Mouse (Mus musculus) embryonic fibroblast, embryonic 13.5 days (primary cell): Measurements from ENCODE around the gene Zfr. TPM values are rescaled to one million over a fixed set of nuclear protein-coding genes. Genes with fewer than 3 reads are reported as not detected.

ENCODE experiments used
- H3K27ac ChIP-seq: 2 replicates; pipeline ENCODE4 v1.5.1; 2012; ENCODE audit warnings: low read length, control low read depth, inconsistent platforms; ENCODE audit not compliant: insufficient read depth
- H3K4me1 ChIP-seq: 2 replicates; pipeline ENCODE4 v1.6.1; 2011; ENCODE audit warnings: low read length; ENCODE audit not compliant: control insufficient read depth, insufficient read depth
- H3K4me3 ChIP-seq: 2 replicates; pipeline ENCODE4 v1.5.1; 2011; ENCODE audit warnings: mild to moderate bottlenecking, control low read depth, low read length; ENCODE audit not compliant: insufficient read depth
- CTCF ChIP-seq: IDR thresholded peaks from 2 replicates; pipeline ENCODE4 v1.5.1; 2011; ENCODE audit warnings: mild to moderate bottlenecking, control low read depth, low read length, moderate library complexity, borderline replicate concordance; ENCODE audit not compliant: insufficient read depth
- POLR2A ChIP-seq: IDR thresholded peaks from 2 replicates; pipeline ENCODE4 v1.6.1; 2011; ENCODE audit warnings: low read depth, mild to moderate bottlenecking, control low read depth, low read length, moderate library complexity
- polyA plus RNA-seq: library from polyadenylated mRNA; stranded (reverse); fragments of >200 nt; gene quantifications from 2 replicates; pipeline ENCODE4 v1.2.4, GENCODE M21; 2011; ENCODE audit warnings: low read depth; ENCODE audit not compliant: missing spikeins, insufficient read length

The Zfr gene
- polyA plus RNA-seq, 1 experiment = 172 TPM

DNA sequence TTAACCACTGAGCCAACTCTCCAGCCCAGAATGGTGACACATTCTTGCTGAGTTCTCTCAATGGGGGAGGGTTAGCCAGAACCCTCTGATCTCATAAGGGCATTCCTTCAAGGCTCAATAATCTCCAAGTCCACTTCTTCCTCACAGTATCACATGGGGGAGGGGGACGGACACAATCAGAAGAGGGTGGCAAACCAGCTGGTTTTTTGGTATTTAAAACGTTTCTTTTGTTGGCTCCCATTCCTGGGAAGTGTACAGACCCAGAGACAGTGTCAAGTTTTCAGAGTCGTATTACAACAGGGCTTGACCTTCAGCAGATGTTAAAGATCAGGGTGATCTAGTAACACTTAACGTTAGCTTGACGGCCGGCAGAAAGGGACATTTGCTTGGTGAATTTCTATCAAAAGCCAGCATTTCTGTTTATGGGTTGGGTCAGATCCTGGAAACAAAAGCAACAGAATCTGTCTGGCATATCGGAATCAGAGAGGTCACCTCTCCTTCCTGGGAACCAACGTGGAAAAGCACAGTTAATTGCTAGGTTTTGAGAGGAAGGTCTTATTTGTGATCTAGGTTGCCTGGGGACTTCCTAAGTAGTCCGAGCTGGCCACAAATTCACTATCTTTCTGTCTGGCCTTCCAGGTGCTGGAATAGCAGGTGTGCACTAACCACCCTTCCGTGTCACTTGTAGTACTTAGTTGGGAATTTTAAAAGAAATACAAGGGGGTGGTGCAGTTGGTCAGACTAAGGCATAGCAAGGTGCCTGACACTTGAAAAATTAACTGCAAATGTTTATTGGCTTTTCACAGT lies 86.1 kb downstream of the Zfr start:
- H3K4me1 ChIP-seq = peaks cover 6% of the 10 kb centered on the region
- H3K27ac ChIP-seq = peak overlapping the region; percentile 87
- peak overlapping the region; percentile 50 for H3K4me3 ChIP-seq
- no peak for TF ChIP-seq POLR2A
- no peak for TF ChIP-seq CTCF

DNA sequence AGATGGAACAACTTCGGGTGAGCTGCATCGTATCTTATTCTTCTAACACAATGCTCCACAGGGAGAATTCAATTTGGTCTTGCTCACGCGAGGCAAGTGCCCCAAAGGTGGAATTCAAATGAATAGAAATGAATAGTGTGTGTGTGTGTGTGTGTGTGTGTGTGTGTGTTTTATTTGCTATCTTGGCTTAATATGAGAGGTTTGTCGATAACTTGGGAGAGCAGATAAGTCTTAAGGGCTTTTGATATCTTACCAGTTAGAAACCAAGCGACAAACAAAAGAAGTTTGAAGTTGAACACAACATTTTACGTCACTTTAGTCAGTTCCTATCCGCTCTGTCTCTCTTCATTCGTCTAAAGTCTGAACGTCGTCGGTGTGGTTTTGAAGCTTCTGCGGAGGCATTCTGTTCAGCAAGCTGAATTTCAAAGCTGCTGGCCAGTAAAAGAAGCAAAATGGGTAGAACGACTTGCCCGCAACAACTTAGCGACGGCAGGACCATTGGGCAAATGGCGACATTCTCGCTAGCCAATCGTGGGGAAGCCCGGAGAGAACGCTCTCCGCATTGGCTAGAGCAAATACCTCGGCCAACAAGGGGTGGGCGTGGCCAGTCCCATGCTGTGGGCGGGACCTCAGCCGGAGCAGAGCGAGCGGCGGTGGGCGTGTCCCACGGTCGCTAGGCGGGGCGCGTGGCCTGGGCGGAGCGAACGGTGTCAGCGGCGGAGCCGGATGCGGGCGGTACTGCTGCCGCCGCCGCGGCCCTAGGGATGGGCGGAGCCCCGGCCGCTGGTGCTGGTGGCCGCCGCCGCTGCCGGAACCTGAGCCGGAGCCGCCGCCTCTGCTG lies 86.9 kb downstream of the Zfr start, which contains the start of gene Mtmr12:
TSS of gene Mtmr12 (plus strand) at position 710 of the 841 bp plus-strand sequence.
- H3K27ac ChIP-seq = peak within 1 kb of the TSS; percentile 87
- no peak for TF ChIP-seq CTCF
- peak; percentile 71 for TF ChIP-seq POLR2A
- H3K4me1 ChIP-seq = peaks cover 6% of the 10 kb centered on the region
- H3K4me3 ChIP-seq = peak within 1 kb of the TSS; percentile 79

DNA sequence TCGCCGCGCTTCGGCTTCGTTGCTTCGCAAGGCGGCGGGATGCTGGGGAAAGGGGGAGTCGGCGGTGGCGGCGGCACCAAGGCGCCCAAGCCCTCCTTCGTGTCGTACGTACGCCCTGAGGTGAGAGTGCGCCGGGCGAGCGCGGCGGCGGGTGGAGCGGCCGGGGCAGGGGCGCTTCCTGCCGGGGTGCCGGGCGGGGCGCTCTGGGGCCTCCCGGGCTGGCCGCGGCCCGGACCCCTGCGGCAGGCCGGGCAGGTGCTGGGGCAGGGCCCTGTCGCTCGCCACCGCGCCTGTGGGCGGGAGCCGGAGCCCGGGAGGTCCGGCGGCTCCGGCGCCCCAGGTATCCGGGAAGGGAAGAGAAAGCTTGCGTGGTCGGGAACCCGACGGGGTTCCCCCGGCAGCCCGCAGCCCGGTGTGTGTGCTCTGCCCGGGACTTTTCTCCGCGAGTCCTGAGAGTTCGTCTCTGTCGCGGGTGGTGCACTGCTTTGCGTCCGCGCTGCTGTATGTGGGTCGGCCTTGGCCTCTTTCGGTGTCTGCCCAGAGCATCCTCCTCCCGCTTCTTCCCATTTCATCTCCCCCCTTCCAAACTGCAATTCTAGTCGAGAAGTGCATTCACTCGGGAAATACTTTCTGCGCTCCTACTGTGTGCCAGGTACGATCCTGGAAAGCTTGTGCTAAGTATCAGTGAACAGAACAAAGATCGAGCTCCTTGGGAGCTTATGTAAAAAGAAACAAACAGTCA lies 87.7 kb downstream of the Zfr start:
- TF ChIP-seq POLR2A (no peak), CTCF (no peak)
- Histone ChIP-seq H3K27ac (peak overlapping the region; percentile 68), H3K4me1 (peaks cover 6% of the 10 kb centered on the region), H3K4me3 (peak overlapping the region; percentile 79)

DNA sequence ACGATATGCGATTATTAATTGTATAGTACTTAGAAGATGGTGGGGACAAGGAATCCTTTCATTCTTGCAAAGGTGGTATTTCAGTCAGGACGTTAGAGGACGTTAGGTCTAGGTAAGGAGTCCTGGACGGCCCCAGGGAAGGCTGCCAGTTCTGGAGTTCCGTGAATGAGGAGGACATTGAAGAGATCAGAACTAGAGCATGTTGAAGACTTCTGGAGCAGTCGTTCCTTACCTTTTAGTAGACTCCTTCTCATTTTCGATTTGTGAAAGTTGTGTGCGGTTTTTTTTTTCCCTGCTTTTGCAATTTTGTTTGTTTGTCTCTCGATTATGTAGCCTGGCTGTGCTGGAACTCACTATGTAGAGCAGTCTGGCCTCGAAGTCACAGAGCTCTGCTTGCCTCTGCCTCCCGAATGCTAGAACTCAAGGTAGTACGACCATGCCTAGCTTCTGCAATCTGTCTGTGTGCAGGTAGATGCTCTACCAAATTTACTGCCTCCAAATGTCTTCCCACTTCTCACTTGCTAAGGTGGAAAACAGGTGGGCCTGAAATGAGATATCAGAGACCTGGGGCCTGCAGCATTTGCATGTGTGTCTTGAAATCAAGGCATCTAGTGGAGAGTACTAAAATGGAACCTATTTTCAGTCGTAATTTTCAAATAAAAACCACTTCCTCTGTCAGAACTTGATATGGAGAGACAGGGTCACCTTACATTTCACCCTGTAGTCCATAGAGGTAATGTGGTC lies 88.4 kb downstream of the Zfr start:
- no peak for TF ChIP-seq CTCF
- no peak for TF ChIP-seq POLR2A
- Histone ChIP-seq H3K4me3 (peak overlapping the region; percentile 79), H3K4me1 (peaks cover 6% of the 10 kb centered on the region), H3K27ac (no peak overlapping the region)

DNA sequence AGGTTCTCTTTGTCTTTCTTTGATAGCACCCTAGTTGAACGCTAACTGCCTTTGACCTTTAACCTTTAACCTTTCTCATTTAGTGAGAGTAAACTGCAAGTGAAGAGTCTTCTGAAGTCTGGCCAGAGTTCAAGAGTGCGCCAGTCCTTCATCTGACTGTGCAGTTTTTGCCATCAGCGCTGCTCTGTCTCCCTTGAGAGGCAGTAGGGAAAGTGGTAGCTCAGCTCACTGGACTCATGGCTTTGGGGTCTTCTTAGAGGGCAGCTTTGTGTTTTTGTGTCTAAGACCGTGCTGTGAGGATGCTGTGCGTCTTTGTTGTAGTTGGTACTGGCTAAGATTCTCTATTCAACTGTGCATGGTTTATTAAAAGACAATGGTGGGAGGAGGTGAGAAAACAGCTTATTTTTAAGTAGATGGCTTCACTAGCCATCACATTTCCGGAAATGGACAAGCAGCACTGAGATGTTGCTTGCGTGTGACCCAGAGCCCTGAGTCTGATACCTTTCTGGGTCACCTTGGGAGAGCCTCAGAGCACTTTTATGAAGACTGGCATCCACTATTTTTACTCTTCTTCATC lies 89.1 kb downstream of the Zfr start:
- Histone ChIP-seq H3K4me3 (no peak overlapping the region), H3K4me1 (peaks cover 6% of the 10 kb centered on the region), H3K27ac (no peak overlapping the region)
- TF ChIP-seq CTCF = no peak
- TF ChIP-seq POLR2A = no peak

DNA sequence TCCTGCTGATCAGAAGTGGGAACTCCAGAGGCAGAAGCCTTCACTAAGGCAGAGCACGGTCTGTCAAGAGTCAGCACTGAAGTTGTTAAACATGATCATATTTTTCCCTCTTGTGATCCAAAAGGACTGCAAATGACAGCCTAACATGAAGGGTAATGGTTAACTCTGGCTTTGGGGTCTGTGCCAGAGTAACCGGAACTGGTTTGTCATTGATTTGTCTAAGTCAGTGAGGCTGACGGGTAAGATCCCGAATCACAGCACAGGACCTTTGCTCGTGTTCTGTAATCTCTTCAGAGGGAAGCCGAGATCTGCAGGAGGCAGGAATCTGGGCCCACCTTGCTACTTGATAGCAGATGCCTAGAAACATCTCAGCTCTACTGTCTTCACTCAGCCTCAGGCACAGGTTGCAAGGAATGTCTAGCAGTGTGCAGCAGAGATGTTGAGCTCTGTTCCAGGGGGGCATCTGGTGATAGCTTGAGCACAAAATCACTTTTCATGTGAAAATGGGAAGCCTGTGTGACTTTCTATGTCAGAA lies 90.0 kb downstream of the Zfr start:
- TF ChIP-seq CTCF = no peak
- TF ChIP-seq POLR2A = no peak
- no peak overlapping the region for H3K27ac ChIP-seq

DNA sequence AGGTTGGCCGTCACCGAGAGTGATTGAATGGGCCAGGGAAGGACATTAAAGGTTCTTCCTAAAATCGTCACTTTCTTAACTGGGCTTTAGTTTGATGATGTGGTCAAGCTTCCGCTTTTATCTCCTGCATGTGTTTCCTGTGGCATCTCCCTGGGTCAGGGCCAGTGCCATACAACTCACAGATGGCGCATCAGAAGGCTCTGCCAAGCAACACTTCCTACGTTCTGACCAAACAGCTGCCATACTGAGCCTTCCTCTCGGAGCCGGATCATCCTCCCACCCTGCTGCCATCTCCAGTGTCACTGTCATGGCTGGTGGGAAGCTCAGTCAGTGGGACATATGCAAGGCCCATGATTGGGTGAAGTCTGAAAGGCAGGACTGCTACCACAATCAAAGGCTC lies 93.9 kb downstream of the Zfr start:
- Histone ChIP-seq H3K27ac (no peak overlapping the region), H3K4me3 (no peak overlapping the region), H3K4me1 (peaks cover 3% of the 10 kb centered on the region; the same call in 1 of the 2 replicates)
- TF ChIP-seq CTCF (no peak), POLR2A (no peak)

More for the DNA sequence above, 90.0 kb downstream of the Zfr start:
- H3K4me3 ChIP-seq = no peak overlapping the region
- H3K4me1 ChIP-seq = peaks cover 6% of the 10 kb centered on the region

GRCm38 (mm10) chr15:12212266-12212665 lies 94.6 kb downstream of the Zfr start:
- no peak overlapping the region for H3K4me3 ChIP-seq
- H3K4me1 ChIP-seq = peaks cover 3% of the 10 kb centered on the region; the same call in 1 of the 2 replicates
- TF ChIP-seq CTCF (no peak), POLR2A (no peak)
- H3K27ac ChIP-seq = no peak overlapping the region
